Mouse (Mus musculus): ENCODE measurements around the gene Inpp4b. TPM values are rescaled to one million over a fixed set of nuclear protein-coding genes. Genes with fewer than 3 reads are reported as not detected.

The Inpp4b gene
- polyA plus RNA-seq, 1 experiment from 2014 or later, result 6.2 TPM

- ATAC-seq (replicated peaks; ENCODE audit: low FRiP score, low TSS enrichment, low read depth) (no peak), DNase-seq (ENCODE audit: low spot score) (no peak)
- Histone ChIP-seq H3K27me3 (replicated peaks; ENCODE audit: control insufficient read depth, insufficient read depth, low read length) (no peaks in the 10 kb centered on the region), H3K4me1 (replicated peaks; ENCODE audit: control insufficient read depth, insufficient read depth, low read length) (no peaks in the 10 kb centered on the region), H3K4me3 (ENCODE audit: low read depth, low read length) (no peak overlapping the region), H3K36me3 (ENCODE audit: control insufficient read depth, insufficient read depth, low read length) (no peaks in the 10 kb centered on the region), H3K27ac (ENCODE audit: low read depth) (no peak overlapping the region), H3K4me2 (ENCODE audit: low read length) (no peak overlapping the region), H3K9me3 (ENCODE audit: control insufficient read depth, low read length) (no peaks in the 10 kb centered on the region), H3K9ac (ENCODE audit: low read length) (no peak overlapping the region)
- WGBS, result 93% methylated on average over 1 of the region's 1 CpGs
Observed at GRCm38 (mm10) chr8:81736103-81736502, 393.7 kb downstream of the Inpp4b start.

- no peak overlapping the region for H3K9ac ChIP-seq (ENCODE audit: low read length)
- no peak overlapping the region for H3K27ac ChIP-seq (ENCODE audit: low read depth)
- H3K4me1 ChIP-seq (replicated peaks; ENCODE audit: control insufficient read depth, insufficient read depth, low read length), result no peaks in the 10 kb centered on the region
- 85% methylated on average over 7 of the region's 7 CpGs for WGBS
- no peaks in the 10 kb centered on the region for H3K9me3 ChIP-seq (ENCODE audit: control insufficient read depth, low read length)
- H3K27me3 ChIP-seq (replicated peaks; ENCODE audit: control insufficient read depth, insufficient read depth, low read length), result no peaks in the 10 kb centered on the region
- DNase-seq (ENCODE audit: low spot score) (no peak), ATAC-seq (replicated peaks; ENCODE audit: low FRiP score, low TSS enrichment, low read depth) (no peak)
- no peaks in the 10 kb centered on the region for H3K36me3 ChIP-seq (ENCODE audit: control insufficient read depth, insufficient read depth, low read length)
- H3K4me3 ChIP-seq (ENCODE audit: low read depth, low read length), result no peak overlapping the region
- H3K4me2 ChIP-seq (ENCODE audit: low read length), result no peak overlapping the region
Observed at GRCm38 (mm10) chr8:81742588-81742987, 400.2 kb downstream of the Inpp4b start.

GRCm38 (mm10) chr8:81743040-81743439 lies 400.7 kb downstream of the Inpp4b start:
- ATAC-seq (replicated peaks; ENCODE audit: low FRiP score, low TSS enrichment, low read depth) (no peak), DNase-seq (ENCODE audit: low spot score) (no peak)
- no peak overlapping the region for H3K4me2 ChIP-seq (ENCODE audit: low read length)
- H3K4me3 ChIP-seq (ENCODE audit: low read depth, low read length), result no peak overlapping the region
- no peaks in the 10 kb centered on the region for H3K27me3 ChIP-seq (replicated peaks; ENCODE audit: control insufficient read depth, insufficient read depth, low read length)
- no peaks in the 10 kb centered on the region for H3K9me3 ChIP-seq (ENCODE audit: control insufficient read depth, low read length)
- no peaks in the 10 kb centered on the region for H3K36me3 ChIP-seq (ENCODE audit: control insufficient read depth, insufficient read depth, low read length)
- 73% methylated on average over 3 of the region's 3 CpGs for WGBS
- no peak overlapping the region for H3K9ac ChIP-seq (ENCODE audit: low read length)
- H3K27ac ChIP-seq (ENCODE audit: low read depth), result no peak overlapping the region
- H3K4me1 ChIP-seq (replicated peaks; ENCODE audit: control insufficient read depth, insufficient read depth, low read length), result no peaks in the 10 kb centered on the region

GRCm38 (mm10) chr8:81745439-81745838 lies 403.1 kb downstream of the Inpp4b start:
- H3K4me2 ChIP-seq (ENCODE audit: low read length), result no peak overlapping the region
- DNase-seq (ENCODE audit: low spot score) (no peak), ATAC-seq (replicated peaks; ENCODE audit: low FRiP score, low TSS enrichment, low read depth) (no peak)
- H3K9ac ChIP-seq (ENCODE audit: low read length), result no peak overlapping the region
- WGBS, result 54% methylated on average over 1 of the region's 1 CpGs
- H3K27me3 ChIP-seq (replicated peaks; ENCODE audit: control insufficient read depth, insufficient read depth, low read length), result no peaks in the 10 kb centered on the region
- no peak overlapping the region for H3K27ac ChIP-seq (ENCODE audit: low read depth)
- H3K4me1 ChIP-seq (replicated peaks; ENCODE audit: control insufficient read depth, insufficient read depth, low read length), result no peaks in the 10 kb centered on the region
- H3K4me3 ChIP-seq (ENCODE audit: low read depth, low read length), result no peak overlapping the region
- no peaks in the 10 kb centered on the region for H3K36me3 ChIP-seq (ENCODE audit: control insufficient read depth, insufficient read depth, low read length)
- H3K9me3 ChIP-seq (ENCODE audit: control insufficient read depth, low read length), result no peaks in the 10 kb centered on the region

- DNase-seq (ENCODE audit: low spot score), result no peak
Observed at GRCm38 (mm10) chr8:81751159-81751558, 408.8 kb downstream of the Inpp4b start.

GRCm38 (mm10) chr8:81756663-81757062 lies 414.3 kb downstream of the Inpp4b start:
- Histone ChIP-seq H3K4me3 (ENCODE audit: low read depth, low read length) (no peak overlapping the region), H3K36me3 (ENCODE audit: control insufficient read depth, insufficient read depth, low read length) (no peaks in the 10 kb centered on the region), H3K4me1 (replicated peaks; ENCODE audit: control insufficient read depth, insufficient read depth, low read length) (no peaks in the 10 kb centered on the region), H3K9ac (ENCODE audit: low read length) (no peak overlapping the region), H3K27ac (ENCODE audit: low read depth) (no peak overlapping the region), H3K9me3 (ENCODE audit: control insufficient read depth, low read length) (no peaks in the 10 kb centered on the region), H3K27me3 (replicated peaks; ENCODE audit: control insufficient read depth, insufficient read depth, low read length) (no peaks in the 10 kb centered on the region), H3K4me2 (ENCODE audit: low read length) (no peak overlapping the region)
- DNase-seq (ENCODE audit: low spot score), result no peak
- WGBS, result 76% methylated on average over 3 of the region's 3 CpGs
- ATAC-seq (replicated peaks; ENCODE audit: low FRiP score, low TSS enrichment, low read depth), result no peak

More at GRCm38 (mm10) chr8:81751159-81751558, 408.8 kb downstream of the Inpp4b start:
- no peak for ATAC-seq (replicated peaks; ENCODE audit: low FRiP score, low TSS enrichment, low read depth)
- H3K36me3 ChIP-seq (ENCODE audit: control insufficient read depth, insufficient read depth, low read length), result no peaks in the 10 kb centered on the region
- no peak overlapping the region for H3K4me3 ChIP-seq (ENCODE audit: low read depth, low read length)
- H3K4me2 ChIP-seq (ENCODE audit: low read length), result no peak overlapping the region
- H3K27me3 ChIP-seq (replicated peaks; ENCODE audit: control insufficient read depth, insufficient read depth, low read length), result no peaks in the 10 kb centered on the region
- WGBS, result 69% methylated on average over 1 of the region's 1 CpGs
- H3K9ac ChIP-seq (ENCODE audit: low read length), result no peak overlapping the region
- no peak overlapping the region for H3K27ac ChIP-seq (ENCODE audit: low read depth)
- no peaks in the 10 kb centered on the region for H3K4me1 ChIP-seq (replicated peaks; ENCODE audit: control insufficient read depth, insufficient read depth, low read length)
- no peaks in the 10 kb centered on the region for H3K9me3 ChIP-seq (ENCODE audit: control insufficient read depth, low read length)

DNA sequence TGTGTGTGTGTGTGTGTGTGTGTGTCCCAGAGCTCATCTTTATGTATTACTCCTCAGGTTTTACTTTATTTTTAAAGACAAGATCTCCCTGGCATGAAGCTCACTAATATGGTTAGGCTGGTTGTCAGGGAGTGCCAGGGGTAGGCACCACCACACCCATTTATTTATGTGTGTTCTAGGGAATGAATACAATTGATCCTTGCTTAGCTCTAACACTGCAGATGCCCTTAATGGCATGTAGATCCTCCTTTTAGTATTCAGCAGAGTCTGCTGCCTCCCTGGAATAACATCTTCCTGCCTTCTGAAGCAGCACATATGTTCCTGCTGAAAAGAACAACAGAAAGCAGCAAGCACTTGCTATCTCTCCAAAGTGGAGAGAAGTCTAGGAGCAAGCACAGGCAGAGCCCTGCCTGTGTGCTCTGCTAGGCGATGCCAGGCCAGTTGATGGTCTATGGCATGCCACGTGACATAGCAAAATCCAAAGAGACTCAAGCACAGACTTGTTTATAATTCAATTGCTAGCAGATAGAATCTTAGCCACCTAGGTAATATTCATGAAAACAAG lies 415.3 kb downstream of the Inpp4b start:
- ATAC-seq (replicated peaks; ENCODE audit: low FRiP score, low TSS enrichment, low read depth), result no peak
- H3K4me3 ChIP-seq (ENCODE audit: low read depth, low read length), result no peak overlapping the region
- no peaks in the 10 kb centered on the region for H3K36me3 ChIP-seq (ENCODE audit: control insufficient read depth, insufficient read depth, low read length)
- H3K27me3 ChIP-seq (replicated peaks; ENCODE audit: control insufficient read depth, insufficient read depth, low read length), result no peaks in the 10 kb centered on the region
- DNase-seq (ENCODE audit: low spot score), result no peak
- WGBS, result 89% methylated on average over 2 of the region's 2 CpGs
- H3K4me1 ChIP-seq (replicated peaks; ENCODE audit: control insufficient read depth, insufficient read depth, low read length), result no peaks in the 10 kb centered on the region
- H3K27ac ChIP-seq (ENCODE audit: low read depth), result no peak overlapping the region
- no peak overlapping the region for H3K4me2 ChIP-seq (ENCODE audit: low read length)
- no peak overlapping the region for H3K9ac ChIP-seq (ENCODE audit: low read length)
- no peaks in the 10 kb centered on the region for H3K9me3 ChIP-seq (ENCODE audit: control insufficient read depth, low read length)

- no peaks in the 10 kb centered on the region for H3K9me3 ChIP-seq (ENCODE audit: control insufficient read depth, low read length)
- no peak overlapping the region for H3K27ac ChIP-seq (ENCODE audit: low read depth)
- no peak for ATAC-seq (replicated peaks; ENCODE audit: low FRiP score, low TSS enrichment, low read depth)
- no peak overlapping the region for H3K9ac ChIP-seq (ENCODE audit: low read length)
- no peaks in the 10 kb centered on the region for H3K4me1 ChIP-seq (replicated peaks; ENCODE audit: control insufficient read depth, insufficient read depth, low read length)
- H3K36me3 ChIP-seq (ENCODE audit: control insufficient read depth, insufficient read depth, low read length), result no peaks in the 10 kb centered on the region
- H3K27me3 ChIP-seq (replicated peaks; ENCODE audit: control insufficient read depth, insufficient read depth, low read length), result no peaks in the 10 kb centered on the region
- H3K4me3 ChIP-seq (ENCODE audit: low read depth, low read length), result no peak overlapping the region
- H3K4me2 ChIP-seq (ENCODE audit: low read length), result no peak overlapping the region
- 68% methylated on average over 4 of the region's 4 CpGs for WGBS
- no peak for DNase-seq (ENCODE audit: low spot score)
Observed at GRCm38 (mm10) chr8:81761466-81761865, 419.1 kb downstream of the Inpp4b start.

- no peak overlapping the region for H3K27ac ChIP-seq (ENCODE audit: low read depth)
- H3K36me3 ChIP-seq (ENCODE audit: control insufficient read depth, insufficient read depth, low read length), result no peaks in the 10 kb centered on the region
- DNase-seq (ENCODE audit: low spot score), result no peak
- no peak for ATAC-seq (replicated peaks; ENCODE audit: low FRiP score, low TSS enrichment, low read depth)
- no peaks in the 10 kb centered on the region for H3K9me3 ChIP-seq (ENCODE audit: control insufficient read depth, low read length)
- no peak overlapping the region for H3K9ac ChIP-seq (ENCODE audit: low read length)
- H3K27me3 ChIP-seq (replicated peaks; ENCODE audit: control insufficient read depth, insufficient read depth, low read length), result no peaks in the 10 kb centered on the region
- no peak overlapping the region for H3K4me3 ChIP-seq (ENCODE audit: low read depth, low read length)
- peaks cover 8% of the 10 kb centered on the region; the same call in 1 of the 2 replicates for H3K4me1 ChIP-seq (replicated peaks; ENCODE audit: control insufficient read depth, insufficient read depth, low read length)
- 90% methylated on average over 5 of the region's 5 CpGs for WGBS
- no peak overlapping the region for H3K4me2 ChIP-seq (ENCODE audit: low read length)
Observed at GRCm38 (mm10) chr8:81766033-81766432, 423.7 kb downstream of the Inpp4b start.

Data from intestine, embryonic 14.5 days (tissue).